Mouse (Mus musculus) retina, postnatal 7 days (tissue): ENCODE measurements around the gene Gm47969.
A peak's percentile ranks its signal among the peaks of the same experiment; 100 is the strongest.

Source experiments
- DNase-seq: peaks from one replicate; pipeline ENCODE4 v3.0.0-alpha.2; 2012; ENCODE audit warnings: low read depth, low spot score

The Gm47969 gene

GRCm38 (mm10) chr1:83076190-83076917, 31.6 kb downstream of the Gm47969 start:
- DNase-seq, result peak; percentile 42

GRCm38 (mm10) chr1:83077016-83077415, 32.3 kb downstream of the Gm47969 start:
- DNase-seq, result no peak

GRCm38 (mm10) chr1:83084790-83085189, 40.1 kb downstream of the Gm47969 start:
- DNase-seq, result no peak

- DNase-seq, result no peak
Observed at GRCm38 (mm10) chr1:83091268-83091667, 46.5 kb downstream of the Gm47969 start.
